Mouse (Mus musculus): ENCODE measurements around the gene Hoxc8.

GRCm38 (mm10) chr15:103034043-103034806 is 43.8 kb downstream of the Hoxc8 start:
- TF ChIP-seq CTCF (IDR thresholded peaks at IDR 0.05; ENCODE audit: extremely low read depth, insufficient read depth, low read length), result no peak
- no peak for TF ChIP-seq POLR2A (IDR thresholded peaks at IDR 0.05; ENCODE audit: extremely low read depth, insufficient read depth, low read length)
